Mouse (Mus musculus): ENCODE measurements around the gene Psme4. TPM values are rescaled to one million over a fixed set of nuclear protein-coding genes. Genes with fewer than 3 reads are reported as not detected.
"Not testable (repeated sequence)": the region's sequence is repeated elsewhere in the genome, so short reads cannot be mapped to it uniquely, and the experiment has no call there.

The Psme4 gene
- polyA plus RNA-seq (2015; fragmentation: Nextera tagmentation; extraction: Ambion mirVana) = 17.1 and 17.3 TPM in 2 replicates

DNA sequence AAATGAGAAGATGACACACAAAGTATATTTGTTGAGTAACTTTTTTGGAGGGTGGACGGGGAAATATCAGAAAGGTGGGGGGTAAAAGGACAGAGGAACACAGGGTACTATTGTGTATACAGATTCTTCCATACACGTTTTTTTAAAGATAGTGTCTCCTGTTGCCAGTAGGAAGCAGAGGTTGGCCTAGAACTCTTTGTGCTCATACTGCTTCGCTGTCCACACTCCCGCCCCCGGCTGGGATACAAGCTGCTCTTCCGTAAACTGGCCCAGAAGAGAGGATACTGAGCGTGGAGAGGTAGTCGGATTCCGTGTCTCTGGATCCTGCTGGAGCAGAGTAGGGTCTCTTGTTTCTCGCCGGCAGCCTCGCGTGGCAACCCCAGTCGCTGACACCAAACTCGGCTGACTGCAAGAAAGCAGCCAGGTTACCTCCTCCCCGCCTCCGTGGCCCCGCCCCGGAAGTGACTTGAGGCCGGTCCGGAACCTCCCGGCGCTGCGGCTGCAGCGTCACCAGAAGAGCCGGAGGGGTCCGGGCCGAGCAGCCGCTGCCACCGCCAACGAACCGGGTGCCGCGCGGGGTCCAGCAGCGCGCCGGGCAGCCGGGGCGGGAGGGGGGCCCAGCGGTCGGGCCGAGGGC is at the start of gene Psme4:
Psme4 (plus strand) TSS at position 460 of the 637 bp plus-strand sequence.
- Histone ChIP-seq H3K4me3 (replicated peaks) (peak within 1 kb of the TSS; percentile 99), H3K4me2 (peak within 1 kb of the TSS; percentile 63), H3K27ac (peak within 1 kb of the TSS; percentile 93), H3K27me3 (replicated peaks) (no peaks in the 10 kb centered on the region), H3K9me3 (no peaks in the 10 kb centered on the region), H3K9ac (peak within 1 kb of the TSS; percentile 96), H3K4me1 (peaks cover 6% of the 10 kb centered on the region; the same call in 1 of the 2 replicates), H3K36me3 (no peaks in the 10 kb centered on the region)
- under 1% methylated on average over 42 of the region's 43 CpGs for WGBS
- ATAC-seq (ENCODE audit: insufficient read depth, low FRiP score, low read depth) = peak; percentile 98

DNA sequence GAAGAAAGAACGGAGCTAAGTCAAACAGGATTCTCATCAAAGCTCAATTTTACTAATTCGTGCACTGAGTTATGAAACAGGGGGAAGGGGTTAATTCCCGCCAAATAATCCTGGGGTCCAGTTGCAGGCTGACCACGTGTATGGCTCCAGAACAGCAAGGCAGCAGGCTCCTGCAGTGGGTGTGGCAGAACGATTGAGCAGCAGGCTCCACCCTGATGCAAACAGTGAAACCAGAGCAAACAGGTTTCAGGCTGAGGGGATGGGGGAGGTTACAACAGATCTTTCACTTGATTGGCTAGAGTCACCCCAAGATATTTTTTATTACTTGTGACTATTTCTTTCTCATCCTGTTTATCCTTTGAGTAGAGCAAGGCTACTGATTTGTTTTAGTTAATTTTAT is 48.1 kb upstream of the Psme4 start:
- Histone ChIP-seq H3K27ac (no peak overlapping the region), H3K9ac (no peak overlapping the region), H3K4me2 (no peak overlapping the region), H3K27me3 (replicated peaks) (no peaks in the 10 kb centered on the region), H3K4me3 (replicated peaks) (no peak overlapping the region), H3K36me3 (no peaks in the 10 kb centered on the region), H3K4me1 (no peaks in the 10 kb centered on the region), H3K9me3 (no peaks in the 10 kb centered on the region)
- no peak for ATAC-seq (ENCODE audit: insufficient read depth, low FRiP score, low read depth)
- 45% methylated on average over 5 of the region's 5 CpGs for WGBS

DNA sequence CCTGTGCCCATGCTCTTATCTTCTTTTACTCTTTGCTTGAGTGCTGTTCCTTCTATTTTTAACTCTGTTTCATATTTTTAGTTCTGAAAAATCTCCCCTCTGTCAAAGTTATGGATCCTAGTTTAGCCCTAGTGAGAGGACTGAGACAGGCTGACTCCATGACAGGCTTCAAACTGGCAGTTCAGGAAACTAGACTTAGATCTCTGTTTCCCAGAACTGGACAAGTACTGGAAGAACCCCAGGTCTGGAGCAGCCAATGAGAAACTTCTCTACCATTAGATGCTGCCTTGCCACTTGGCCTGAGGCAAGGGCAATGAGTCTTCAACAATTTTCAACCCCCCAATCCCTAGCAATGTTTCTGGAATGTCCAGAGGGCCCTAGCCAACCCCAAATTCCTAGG is 40.8 kb upstream of the Psme4 start:
- Histone ChIP-seq H3K36me3 (no peaks in the 10 kb centered on the region), H3K27ac (no peak overlapping the region), H3K9ac (no peak overlapping the region), H3K9me3 (no peaks in the 10 kb centered on the region), H3K4me3 (replicated peaks) (no peak overlapping the region), H3K4me1 (no peaks in the 10 kb centered on the region), H3K4me2 (no peak overlapping the region), H3K27me3 (replicated peaks) (no peaks in the 10 kb centered on the region)
- ATAC-seq (ENCODE audit: insufficient read depth, low FRiP score, low read depth) = no peak

DNA sequence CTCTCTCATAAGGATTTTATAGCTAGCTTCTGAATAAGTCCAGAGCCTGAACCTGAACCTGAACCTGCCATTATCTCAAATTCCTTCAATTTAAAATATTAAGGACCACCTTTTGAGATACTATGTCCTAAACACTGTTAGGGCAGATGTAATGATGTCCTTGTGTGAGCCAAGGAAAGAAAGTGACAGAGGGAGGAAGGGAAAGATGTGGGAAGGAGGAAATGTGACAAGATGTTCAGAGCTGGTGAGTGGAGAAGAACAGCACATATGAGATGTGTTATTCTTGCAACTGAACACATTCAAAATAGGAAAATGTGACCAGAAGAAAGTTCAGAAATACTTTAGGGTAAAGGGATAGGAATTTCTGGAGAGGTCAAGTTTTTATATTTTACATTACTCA is 38.1 kb upstream of the Psme4 start:
- ATAC-seq (ENCODE audit: insufficient read depth, low FRiP score, low read depth) = no peak
- Histone ChIP-seq H3K27me3 (replicated peaks) (no peaks in the 10 kb centered on the region), H3K4me1 (no peaks in the 10 kb centered on the region), H3K9ac (no peak overlapping the region), H3K36me3 (no peaks in the 10 kb centered on the region), H3K4me2 (no peak overlapping the region), H3K27ac (no peak overlapping the region), H3K4me3 (replicated peaks) (no peak overlapping the region), H3K9me3 (no peaks in the 10 kb centered on the region)

DNA sequence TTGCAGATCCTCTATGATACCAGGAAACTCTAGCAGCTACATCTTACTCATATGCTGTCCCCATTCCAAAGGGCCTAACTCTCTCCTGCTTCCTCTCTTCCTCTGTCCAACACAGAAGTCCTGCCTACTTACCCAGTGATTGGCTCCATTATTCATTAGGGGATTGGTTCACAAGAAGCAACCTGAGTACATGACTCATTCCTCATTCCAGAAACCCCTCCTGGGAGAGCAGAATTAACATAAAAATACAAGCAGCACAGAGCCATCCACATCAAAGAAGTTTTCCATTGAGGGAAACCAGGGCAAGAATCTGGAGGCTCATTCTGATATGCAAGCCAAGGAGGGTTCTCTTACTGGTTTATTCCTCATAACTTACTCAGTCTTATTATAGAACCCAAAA is 27.5 kb upstream of the Psme4 start:
- H3K27me3 ChIP-seq (replicated peaks) = no peaks in the 10 kb centered on the region
- no peaks in the 10 kb centered on the region for H3K9me3 ChIP-seq
- H3K27ac ChIP-seq = no peak overlapping the region
- H3K4me2 ChIP-seq = no peak overlapping the region
- no peaks in the 10 kb centered on the region for H3K4me1 ChIP-seq
- no peak overlapping the region for H3K4me3 ChIP-seq (replicated peaks)
- no peak overlapping the region for H3K9ac ChIP-seq
- H3K36me3 ChIP-seq = no peaks in the 10 kb centered on the region
- no peak for ATAC-seq (ENCODE audit: insufficient read depth, low FRiP score, low read depth)

DNA sequence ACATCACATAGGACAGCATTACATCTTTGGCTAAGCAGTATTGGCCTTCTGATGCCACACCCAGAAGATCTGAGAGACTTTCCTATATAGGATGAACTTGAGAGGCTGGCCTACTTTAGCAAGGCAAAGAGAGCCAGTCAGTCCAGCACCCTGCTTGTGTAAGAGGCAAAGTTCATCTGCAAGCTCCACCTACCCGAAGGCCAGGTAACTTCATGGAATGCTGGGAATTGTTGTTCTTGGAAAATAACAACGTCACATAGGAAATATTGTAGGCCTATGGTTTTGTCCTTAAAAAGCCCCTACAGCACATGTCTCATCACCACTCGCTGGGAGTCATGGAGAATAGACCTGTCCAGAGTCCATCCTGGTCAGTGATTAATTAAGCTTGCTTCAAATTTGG is 22.6 kb upstream of the Psme4 start:
- H3K27ac ChIP-seq = no peak overlapping the region
- 82% methylated on average over 3 of the region's 3 CpGs for whole genome bisulfite sequencing
- H3K4me1 ChIP-seq = no peaks in the 10 kb centered on the region
- no peaks in the 10 kb centered on the region for H3K27me3 ChIP-seq (replicated peaks)
- H3K9ac ChIP-seq = no peak overlapping the region
- no peak for ATAC-seq (ENCODE audit: insufficient read depth, low FRiP score, low read depth)
- no peak overlapping the region for H3K4me2 ChIP-seq
- no peaks in the 10 kb centered on the region for H3K9me3 ChIP-seq
- no peaks in the 10 kb centered on the region for H3K36me3 ChIP-seq
- no peak overlapping the region for H3K4me3 ChIP-seq (replicated peaks)

DNA sequence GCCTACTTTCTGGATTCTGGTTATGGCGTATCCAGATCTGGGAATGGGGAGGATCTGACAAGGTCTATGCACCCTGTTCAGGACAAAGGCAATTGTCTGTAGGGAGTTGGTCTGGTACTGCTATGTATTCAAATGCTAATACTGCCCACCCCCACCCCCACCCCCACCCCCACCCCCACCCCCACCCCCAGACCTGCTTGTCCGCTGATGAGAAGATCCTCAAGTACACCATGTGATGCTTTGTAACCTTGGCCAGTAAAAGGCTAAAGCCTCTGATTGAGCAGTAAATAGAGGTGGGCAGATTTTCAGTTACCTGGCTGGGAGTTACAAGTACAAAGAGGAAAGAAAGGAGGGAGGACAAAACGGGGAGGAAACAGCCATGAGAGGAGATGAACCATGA is 21.9 kb upstream of the Psme4 start:
- Histone ChIP-seq H3K36me3 (no peaks in the 10 kb centered on the region), H3K9me3 (no peaks in the 10 kb centered on the region), H3K27ac (no peak overlapping the region), H3K4me1 (no peaks in the 10 kb centered on the region), H3K4me2 (no peak overlapping the region), H3K27me3 (replicated peaks) (no peaks in the 10 kb centered on the region), H3K4me3 (replicated peaks) (no peak overlapping the region), H3K9ac (no peak overlapping the region)
- WGBS = 62% methylated on average over 3 of the region's 3 CpGs
- ATAC-seq (ENCODE audit: insufficient read depth, low FRiP score, low read depth) = no peak

DNA sequence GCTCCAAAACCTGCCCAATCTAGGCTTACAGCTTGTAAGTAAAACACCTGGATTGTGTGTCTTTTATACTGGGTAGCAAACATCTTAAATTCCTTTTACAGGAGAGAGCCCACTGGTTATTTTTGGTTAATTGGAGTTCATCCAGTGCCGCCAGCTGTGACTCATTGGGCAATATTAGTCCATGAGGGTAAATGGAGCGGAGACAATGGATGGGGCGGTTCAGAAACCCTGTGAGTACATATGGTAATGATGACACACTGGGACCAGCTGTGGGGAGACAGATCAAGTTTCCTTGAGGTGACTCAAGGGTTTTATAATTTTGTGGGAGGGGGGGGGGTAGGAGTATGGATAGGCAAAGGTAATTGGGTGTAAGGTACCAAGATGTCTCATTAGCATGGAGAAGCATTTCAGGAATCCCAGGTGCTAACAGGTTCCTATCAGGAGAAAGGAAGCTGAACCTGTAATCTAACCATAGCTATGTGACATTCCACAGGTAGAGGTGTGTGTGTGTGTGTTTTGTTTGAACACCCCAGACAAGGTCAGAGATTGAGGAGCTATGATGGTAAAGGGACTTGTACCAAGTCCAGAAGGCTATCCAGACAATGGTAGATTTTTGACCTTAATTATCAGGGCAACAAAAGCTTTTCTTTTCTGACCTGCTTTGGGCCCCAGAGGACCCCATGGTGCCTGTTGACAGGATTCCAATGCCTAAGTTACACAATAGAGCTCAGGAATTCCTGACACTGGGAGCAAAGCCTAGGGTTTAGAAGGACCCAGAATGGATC is 21.3 kb upstream of the Psme4 start:
- H3K4me2 ChIP-seq = no peak overlapping the region
- no peak overlapping the region for H3K4me3 ChIP-seq (replicated peaks)
- peaks cover 2% of the 10 kb centered on the region; the same call in 1 of the 2 replicates for H3K4me1 ChIP-seq
- no peak for ATAC-seq (ENCODE audit: insufficient read depth, low FRiP score, low read depth)
- H3K27me3 ChIP-seq (replicated peaks) = no peaks in the 10 kb centered on the region
- no peaks in the 10 kb centered on the region for H3K36me3 ChIP-seq
- H3K27ac ChIP-seq = no peak overlapping the region
- no peaks in the 10 kb centered on the region for H3K9me3 ChIP-seq
- WGBS = 76% methylated on average over 3 of the region's 3 CpGs
- no peak overlapping the region for H3K9ac ChIP-seq

DNA sequence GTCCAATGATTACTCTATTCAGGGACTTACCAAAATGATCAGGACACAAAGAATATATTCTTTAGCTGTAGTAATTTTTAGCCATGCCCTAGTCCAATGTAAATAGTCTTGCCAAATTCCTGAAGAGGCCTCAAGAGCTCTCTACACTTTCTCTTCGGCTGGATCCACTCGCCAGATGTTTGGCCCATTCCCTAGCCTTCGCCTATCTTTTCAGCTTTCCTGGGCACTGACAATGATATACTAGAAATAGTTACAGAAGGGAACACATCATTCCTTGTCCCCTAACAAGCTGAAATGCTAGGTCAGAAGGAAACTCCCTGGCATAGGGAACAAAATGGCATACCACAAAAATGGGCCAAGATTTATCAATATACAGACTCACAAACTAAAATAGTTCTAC is 18.6 kb upstream of the Psme4 start:
- Histone ChIP-seq H3K9me3 (no peaks in the 10 kb centered on the region), H3K36me3 (no peaks in the 10 kb centered on the region), H3K4me1 (peaks cover 3% of the 10 kb centered on the region; the same call in 1 of the 2 replicates), H3K27me3 (replicated peaks) (no peaks in the 10 kb centered on the region), H3K27ac (no peak overlapping the region), H3K4me3 (replicated peaks) (no peak overlapping the region), H3K9ac (no peak overlapping the region), H3K4me2 (no peak overlapping the region)
- WGBS = 66% methylated on average over 3 of the region's 3 CpGs
- no peak for ATAC-seq (ENCODE audit: insufficient read depth, low FRiP score, low read depth)

DNA sequence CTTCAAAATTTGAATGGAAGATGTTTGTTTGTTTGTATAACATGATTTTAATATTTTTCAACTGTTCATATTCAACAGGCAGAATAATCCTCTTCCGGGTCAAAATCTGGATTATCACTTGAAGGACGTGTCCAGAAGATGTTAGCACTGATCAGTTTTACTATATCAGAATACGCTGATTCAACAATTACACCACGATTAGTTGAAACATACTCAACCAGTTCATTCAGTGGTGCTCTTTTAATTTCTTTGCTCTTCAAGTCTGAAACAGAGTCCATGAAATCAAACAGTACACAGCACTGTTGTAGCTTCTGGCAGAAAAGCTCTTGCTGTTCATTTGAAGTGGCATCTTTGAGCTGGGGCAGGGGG is 17.1 kb upstream of the Psme4 start:
- not testable (repeated sequence) for H3K36me3 ChIP-seq; H3K9ac ChIP-seq; H3K4me1 ChIP-seq; H3K27me3 ChIP-seq (replicated peaks); H3K9me3 ChIP-seq; ATAC-seq (ENCODE audit: insufficient read depth, low FRiP score, low read depth); H3K27ac ChIP-seq
- Histone ChIP-seq H3K4me3 (replicated peaks) (peak overlapping the region; percentile 54), H3K4me2 (peak overlapping the region; percentile 97)
- WGBS = 66% methylated on average over 4 of the region's 4 CpGs

DNA sequence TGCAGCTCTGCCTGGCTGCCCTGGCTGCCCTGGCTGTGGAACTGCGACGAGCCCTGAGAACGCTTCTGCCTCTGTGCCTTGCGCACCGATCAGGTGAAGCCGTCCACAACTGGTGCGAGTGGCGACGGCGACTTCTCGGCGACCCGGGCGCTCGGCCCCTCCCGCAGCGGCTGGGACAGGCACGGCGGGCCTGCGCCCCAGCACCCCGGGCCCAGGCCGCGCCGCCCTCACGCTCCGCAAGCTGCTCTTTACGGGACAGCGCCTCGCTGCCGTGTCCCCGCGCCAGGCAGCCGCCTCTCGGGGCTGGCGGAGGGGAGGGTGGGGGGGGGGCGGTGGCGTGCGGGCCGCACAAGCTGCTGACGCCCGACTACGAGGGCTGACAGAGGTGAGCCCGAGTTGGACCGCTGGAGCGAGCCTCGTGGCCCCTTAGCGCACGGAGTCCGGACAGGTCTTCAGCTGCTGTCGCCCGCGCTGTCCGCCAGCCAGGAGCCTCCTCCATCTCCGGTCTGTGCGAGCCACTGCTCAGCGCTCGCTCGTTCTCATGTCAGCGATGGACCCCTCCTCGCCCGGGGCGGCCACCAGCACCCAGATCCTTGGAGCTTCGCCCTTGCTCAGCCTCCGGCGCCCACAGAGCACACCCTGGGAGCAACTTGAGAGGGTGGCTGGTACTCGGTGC is 16.5 kb upstream of the Psme4 start:
- Histone ChIP-seq H3K27me3 (replicated peaks) (no peaks in the 10 kb centered on the region), H3K4me3 (replicated peaks) (peak overlapping the region; percentile 54), H3K9me3 (no peaks in the 10 kb centered on the region), H3K36me3 (no peaks in the 10 kb centered on the region), H3K27ac (no peak overlapping the region), H3K4me2 (peak overlapping the region; percentile 97), H3K4me1 (peaks cover 3% of the 10 kb centered on the region; the same call in 1 of the 2 replicates), H3K9ac (peak overlapping the region; percentile 29; the same call in 1 of the 2 replicates)
- 1% methylated on average over 53 of the region's 66 CpGs for WGBS
- ATAC-seq (ENCODE audit: insufficient read depth, low FRiP score, low read depth) = peak; percentile 77

DNA sequence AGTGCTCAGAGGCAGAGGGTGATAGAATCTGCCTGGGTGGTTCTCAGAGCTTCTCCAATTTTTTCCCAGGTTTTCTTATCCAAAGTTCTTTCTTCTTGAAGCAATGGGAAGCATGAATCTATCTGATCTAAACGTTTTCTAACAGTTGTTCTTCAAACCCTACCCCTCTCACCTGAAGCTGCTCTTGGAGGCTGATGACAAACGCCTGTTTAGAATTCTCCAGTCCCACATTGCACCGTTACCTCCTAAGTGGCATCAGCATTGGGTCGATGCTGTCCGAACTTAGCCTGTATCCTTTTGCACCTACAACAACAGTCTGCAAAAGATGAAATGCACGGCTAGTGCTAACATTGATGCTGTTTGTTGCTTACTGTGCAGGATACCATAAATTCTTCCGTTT is 10.1 kb upstream of the Psme4 start:
- 79% methylated on average over 7 of the region's 7 CpGs for WGBS
- Histone ChIP-seq H3K9me3 (no peaks in the 10 kb centered on the region), H3K36me3 (no peaks in the 10 kb centered on the region), H3K27me3 (replicated peaks) (no peaks in the 10 kb centered on the region), H3K4me1 (no peaks in the 10 kb centered on the region), H3K27ac (no peak overlapping the region), H3K4me2 (no peak overlapping the region), H3K9ac (no peak overlapping the region), H3K4me3 (replicated peaks) (no peak overlapping the region)
- ATAC-seq (ENCODE audit: insufficient read depth, low FRiP score, low read depth) = no peak
